Mouse (Mus musculus): ENCODE results near the gene Atxn7l1.

GRCm38 (mm10) chr12:33182428-33183137, 35.1 kb downstream of the Atxn7l1 start:
- TF ChIP-seq POLR2A (IDR thresholded peaks at IDR 0.05; ENCODE audit: borderline replicate concordance, extremely low read depth, low read depth, low read length) (no peak), CTCF (IDR thresholded peaks at IDR 0.05; ENCODE audit: insufficient read depth, low read length) (no peak)

Measured in lung, adult 2 months (tissue).